Mouse (Mus musculus) midbrain, embryonic 15.5 days (tissue): ENCODE measurements around the gene Dbx2. TPM values are rescaled to one million over a fixed set of nuclear protein-coding genes. Genes with fewer than 3 reads are reported as not detected.

Experiments
- ATAC-seq: fragments of 200-750 bp; cut with Nextera tagmentation; replicated peaks from 2 replicates; pipeline ENCODE4 v1.8.0; 2017; ENCODE audit warnings: moderate TSS enrichment
- H3K27ac ChIP-seq: fragments of 300-500 bp; sonication (generic); 2 replicates; pipeline ENCODE4 v1.5.1; 2015; ENCODE audit warnings: mild to moderate bottlenecking, inconsistent platforms
- H3K27me3 ChIP-seq: fragments of 300-500 bp; sonication (generic); replicated peaks from 2 replicates; pipeline ENCODE4 v1.6.1; 2015; ENCODE audit warnings: inconsistent platforms
- H3K36me3 ChIP-seq: fragments of 300-500 bp; sonication (generic); replicated peaks from 2 replicates; pipeline ENCODE4 v1.6.1; 2015; ENCODE audit warnings: inconsistent platforms
- H3K4me1 ChIP-seq: fragments of 300-500 bp; sonication (generic); 2 replicates; pipeline ENCODE4 v1.6.1; 2015; ENCODE audit warnings: inconsistent platforms
- H3K4me2 ChIP-seq: fragments of 300-500 bp; sonication (generic); 2 replicates; pipeline ENCODE4 v1.6.1; 2015; ENCODE audit warnings: inconsistent platforms, mild to moderate bottlenecking, moderate library complexity
- H3K4me3 ChIP-seq: fragments of 300-500 bp; sonication (generic); 2 replicates; pipeline ENCODE4 v1.5.1; 2015; ENCODE audit warnings: mild to moderate bottlenecking, inconsistent platforms
- H3K9ac ChIP-seq: fragments of 300-500 bp; sonication (generic); 2 replicates; pipeline ENCODE4 v1.6.1; 2015; ENCODE audit warnings: mild to moderate bottlenecking, inconsistent platforms
- H3K9me3 ChIP-seq: fragments of 300-500 bp; sonication (generic); 2 replicates; pipeline ENCODE4 v1.6.1; 2016; ENCODE audit warnings: inconsistent platforms
- WGBS: fragments of 180-500 bp; shearing (Covaris S2); methylation state at CpG from one replicate; pipeline ENCODE4 v1.1.7; 2015; ENCODE audit warnings: mixed read lengths; 5-methylcytosine and 5-hydroxymethylcytosine counted together
- polyA plus RNA-seq: library from polyadenylated mRNA; unstranded; fragments of >200 nt; fragmentation: Nextera tagmentation; extraction: Ambion mirVana; gene quantifications from 2 replicates; pipeline ENCODE4 v1.2.1, GENCODE M21; 2015

Dbx2 gene
- 6.9 and 8.6 TPM in 2 replicates for polyA plus RNA-seq

- H3K27me3 ChIP-seq: peaks cover 69% of the 10 kb centered on the region
- WGBS: 76% methylated on average over 5 of the region's 5 CpGs
These were observed at the start of gene Dbx2 for GRCm38 (mm10) chr15:95655860-95656259. Gene Dbx2, minus strand, starts transcription at chr15:95655960.

GRCm38 (mm10) chr15:95702206-95702605 is 46.4 kb upstream of the Dbx2 start:
- 0 out of 2 replicates have a peak, but pooled peaks cover 4% of the 10 kb centered on the region for H3K27me3 ChIP-seq
- H3K4me2 ChIP-seq: no peak overlapping the region
- 13% methylated on average over 9 of the region's 9 CpGs for WGBS
- no peaks in the 10 kb centered on the region for H3K9me3 ChIP-seq
- H3K9ac ChIP-seq: no peak overlapping the region
- peaks cover 13% of the 10 kb centered on the region for H3K4me1 ChIP-seq
- no peak for ATAC-seq
- no peak overlapping the region for H3K27ac ChIP-seq
- no peaks in the 10 kb centered on the region for H3K36me3 ChIP-seq
- H3K4me3 ChIP-seq: no peak overlapping the region

More at GRCm38 (mm10) chr15:95655860-95656259, at the start of gene Dbx2:
- peak within 1 kb of the TSS; percentile 54 for H3K4me2 ChIP-seq
- no peak within 1 kb of the TSS for H3K27ac ChIP-seq
- no peak for ATAC-seq
- no peaks in the 10 kb centered on the region for H3K36me3 ChIP-seq
- H3K4me3 ChIP-seq: peak within 1 kb of the TSS; percentile 33
- no peak within 1 kb of the TSS for H3K9ac ChIP-seq
- peaks cover 12% of the 10 kb centered on the region for H3K4me1 ChIP-seq
- H3K9me3 ChIP-seq: no peaks in the 10 kb centered on the region

- Histone ChIP-seq H3K4me1 (peaks cover 13% of the 10 kb centered on the region), H3K36me3 (no peaks in the 10 kb centered on the region), H3K4me3 (no peak overlapping the region), H3K27me3 (0 out of 2 replicates have a peak, but pooled peaks cover 4% of the 10 kb centered on the region), H3K4me2 (no peak overlapping the region), H3K27ac (no peak overlapping the region), H3K9ac (no peak overlapping the region), H3K9me3 (no peaks in the 10 kb centered on the region)
- WGBS: 14% methylated on average over 4 of the region's 4 CpGs
- no peak for ATAC-seq
These were observed 45.8 kb upstream of the Dbx2 start for GRCm38 (mm10) chr15:95701573-95701972.

- Histone ChIP-seq H3K4me3 (no peak overlapping the region), H3K4me1 (peaks cover 13% of the 10 kb centered on the region), H3K36me3 (no peaks in the 10 kb centered on the region), H3K27ac (no peak overlapping the region), H3K9me3 (no peaks in the 10 kb centered on the region), H3K9ac (no peak overlapping the region), H3K4me2 (no peak overlapping the region), H3K27me3 (peaks cover 13% of the 10 kb centered on the region; the same call in 1 of the 2 replicates)
- 70% methylated on average over 12 of the region's 12 CpGs for WGBS
- no peak for ATAC-seq
These were observed 43.6 kb upstream of the Dbx2 start for GRCm38 (mm10) chr15:95699371-95699770.

- WGBS: 90% methylated on average over 3 of the region's 3 CpGs
These were observed 38.0 kb upstream of the Dbx2 start for GRCm38 (mm10) chr15:95693759-95694158.

GRCm38 (mm10) chr15:95691594-95691993 is 35.8 kb upstream of the Dbx2 start:
- no peak overlapping the region for H3K9ac ChIP-seq
- H3K9me3 ChIP-seq: no peaks in the 10 kb centered on the region
- peaks cover 7% of the 10 kb centered on the region; the same call in 1 of the 2 replicates for H3K4me1 ChIP-seq
- H3K36me3 ChIP-seq: no peaks in the 10 kb centered on the region
- H3K4me3 ChIP-seq: no peak overlapping the region
- peaks cover 13% of the 10 kb centered on the region for H3K27me3 ChIP-seq
- WGBS: 25% methylated on average over 8 of the region's 8 CpGs
- H3K4me2 ChIP-seq: peak overlapping the region; percentile 2; the same call in 1 of the 2 replicates
- H3K27ac ChIP-seq: peak overlapping the region; percentile 12; the same call in 1 of the 2 replicates
- no peak; the same call in 1 of the 2 replicates for ATAC-seq

More at GRCm38 (mm10) chr15:95693759-95694158, 38.0 kb upstream of the Dbx2 start:
- no peak overlapping the region for H3K4me2 ChIP-seq
- no peak overlapping the region for H3K9ac ChIP-seq
- H3K27ac ChIP-seq: no peak overlapping the region
- peaks cover 18% of the 10 kb centered on the region for H3K27me3 ChIP-seq
- H3K36me3 ChIP-seq: no peaks in the 10 kb centered on the region
- peaks cover 7% of the 10 kb centered on the region; the same call in 1 of the 2 replicates for H3K4me1 ChIP-seq
- H3K4me3 ChIP-seq: no peak overlapping the region
- no peaks in the 10 kb centered on the region for H3K9me3 ChIP-seq
- no peak for ATAC-seq

- H3K4me3 ChIP-seq: no peak overlapping the region
- peaks cover 7% of the 10 kb centered on the region; the same call in 1 of the 2 replicates for H3K4me1 ChIP-seq
- H3K27me3 ChIP-seq: peaks cover 13% of the 10 kb centered on the region
- peak overlapping the region; percentile 2; the same call in 1 of the 2 replicates for H3K4me2 ChIP-seq
- no peaks in the 10 kb centered on the region for H3K36me3 ChIP-seq
- no peaks in the 10 kb centered on the region for H3K9me3 ChIP-seq
- H3K27ac ChIP-seq: peak overlapping the region; percentile 12; the same call in 1 of the 2 replicates
- H3K9ac ChIP-seq: no peak overlapping the region
- WGBS: 10% methylated on average over 5 of the region's 5 CpGs
- no peak for ATAC-seq
These were observed 35.4 kb upstream of the Dbx2 start for GRCm38 (mm10) chr15:95691129-95691528.

- no peak overlapping the region for H3K27ac ChIP-seq
- no peak overlapping the region for H3K9ac ChIP-seq
- no peaks in the 10 kb centered on the region for H3K36me3 ChIP-seq
- H3K27me3 ChIP-seq: no peaks in the 10 kb centered on the region
- WGBS: 87% methylated on average over 4 of the region's 4 CpGs
- no peak for ATAC-seq
- H3K4me2 ChIP-seq: no peak overlapping the region
- H3K9me3 ChIP-seq: no peaks in the 10 kb centered on the region
- H3K4me3 ChIP-seq: no peak overlapping the region
- H3K4me1 ChIP-seq: no peaks in the 10 kb centered on the region
These were observed 26.9 kb upstream of the Dbx2 start for GRCm38 (mm10) chr15:95682620-95683019.

GRCm38 (mm10) chr15:95675645-95676044 is 19.9 kb upstream of the Dbx2 start:
- Histone ChIP-seq H3K27ac (no peak overlapping the region), H3K36me3 (no peaks in the 10 kb centered on the region), H3K9ac (no peak overlapping the region), H3K4me1 (no peaks in the 10 kb centered on the region), H3K4me3 (no peak overlapping the region), H3K27me3 (no peaks in the 10 kb centered on the region), H3K4me2 (no peak overlapping the region), H3K9me3 (no peaks in the 10 kb centered on the region)
- ATAC-seq: no peak
- 88% methylated on average over 4 of the region's 4 CpGs for WGBS

GRCm38 (mm10) chr15:95675176-95675575 is 19.4 kb upstream of the Dbx2 start:
- Histone ChIP-seq H3K27ac (no peak overlapping the region), H3K4me2 (no peak overlapping the region), H3K27me3 (no peaks in the 10 kb centered on the region), H3K4me3 (no peak overlapping the region), H3K4me1 (no peaks in the 10 kb centered on the region), H3K36me3 (no peaks in the 10 kb centered on the region), H3K9ac (no peak overlapping the region), H3K9me3 (no peaks in the 10 kb centered on the region)
- 85% methylated on average over 2 of the region's 2 CpGs for WGBS
- ATAC-seq: no peak

GRCm38 (mm10) chr15:95667209-95667608 is 11.4 kb upstream of the Dbx2 start:
- H3K4me1 ChIP-seq: no peaks in the 10 kb centered on the region
- H3K27ac ChIP-seq: no peak overlapping the region
- H3K4me3 ChIP-seq: no peak overlapping the region
- H3K4me2 ChIP-seq: no peak overlapping the region
- H3K9ac ChIP-seq: no peak overlapping the region
- no peaks in the 10 kb centered on the region for H3K27me3 ChIP-seq
- ATAC-seq: no peak; the same call in 1 of the 2 replicates
- H3K36me3 ChIP-seq: no peaks in the 10 kb centered on the region
- H3K9me3 ChIP-seq: no peaks in the 10 kb centered on the region
- 27% methylated on average over 8 of the region's 8 CpGs for WGBS

- H3K27ac ChIP-seq: no peak overlapping the region
- ATAC-seq: no peak
- 93% methylated on average over 4 of the region's 4 CpGs for WGBS
- no peak overlapping the region for H3K9ac ChIP-seq
- no peak overlapping the region for H3K4me3 ChIP-seq
- no peaks in the 10 kb centered on the region for H3K36me3 ChIP-seq
- no peak overlapping the region for H3K4me2 ChIP-seq
- no peaks in the 10 kb centered on the region for H3K4me1 ChIP-seq
- 0 out of 2 replicates have a peak, but pooled peaks cover 5% of the 10 kb centered on the region for H3K27me3 ChIP-seq
- no peaks in the 10 kb centered on the region for H3K9me3 ChIP-seq
These were observed 9.2 kb upstream of the Dbx2 start for GRCm38 (mm10) chr15:95665002-95665401.

- peaks cover 19% of the 10 kb centered on the region for H3K27me3 ChIP-seq
- 74% methylated on average over 2 of the region's 2 CpGs for WGBS
- no peaks in the 10 kb centered on the region for H3K36me3 ChIP-seq
- H3K4me2 ChIP-seq: no peak overlapping the region
- no peak overlapping the region for H3K9ac ChIP-seq
- no peak overlapping the region for H3K4me3 ChIP-seq
- no peak for ATAC-seq
- H3K4me1 ChIP-seq: no peaks in the 10 kb centered on the region
- no peaks in the 10 kb centered on the region for H3K9me3 ChIP-seq
- H3K27ac ChIP-seq: no peak overlapping the region
These were observed 6.0 kb upstream of the Dbx2 start for GRCm38 (mm10) chr15:95661718-95662117.
